Mouse (Mus musculus): Measurements from ENCODE around the gene Rps18.
A peak's percentile ranks its signal among the peaks of the same experiment; 100 is the strongest.

Gene Rps18

GRCm38 (mm10) chr17:33924577-33925283 lies 31.1 kb downstream of the Rps18 start:
- no peak for DNase-seq (ENCODE audit: low spot score in 2 of 2)

DNA sequence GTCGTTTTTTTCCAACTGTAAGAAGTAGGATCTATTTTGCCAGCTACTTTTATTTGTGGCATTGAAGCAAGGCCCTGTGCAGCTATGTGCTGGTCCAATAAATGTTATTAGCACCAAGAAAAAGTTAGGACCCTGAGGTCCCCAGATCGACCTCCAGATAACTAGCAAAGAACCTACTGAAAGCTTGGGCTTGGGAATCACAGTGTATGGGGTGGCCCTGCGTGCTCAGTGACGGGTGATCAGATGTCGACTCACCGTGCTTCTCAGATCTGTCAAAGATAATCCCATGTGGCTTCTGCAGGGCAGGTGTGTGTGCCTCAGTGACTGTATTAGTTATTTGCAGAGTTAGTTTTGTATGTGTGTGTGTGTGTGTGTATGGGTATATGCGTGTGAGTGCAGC lies 34.4 kb downstream of the Rps18 start:
- DNase-seq (ENCODE audit: low spot score in 2 of 2): no peak

DNA sequence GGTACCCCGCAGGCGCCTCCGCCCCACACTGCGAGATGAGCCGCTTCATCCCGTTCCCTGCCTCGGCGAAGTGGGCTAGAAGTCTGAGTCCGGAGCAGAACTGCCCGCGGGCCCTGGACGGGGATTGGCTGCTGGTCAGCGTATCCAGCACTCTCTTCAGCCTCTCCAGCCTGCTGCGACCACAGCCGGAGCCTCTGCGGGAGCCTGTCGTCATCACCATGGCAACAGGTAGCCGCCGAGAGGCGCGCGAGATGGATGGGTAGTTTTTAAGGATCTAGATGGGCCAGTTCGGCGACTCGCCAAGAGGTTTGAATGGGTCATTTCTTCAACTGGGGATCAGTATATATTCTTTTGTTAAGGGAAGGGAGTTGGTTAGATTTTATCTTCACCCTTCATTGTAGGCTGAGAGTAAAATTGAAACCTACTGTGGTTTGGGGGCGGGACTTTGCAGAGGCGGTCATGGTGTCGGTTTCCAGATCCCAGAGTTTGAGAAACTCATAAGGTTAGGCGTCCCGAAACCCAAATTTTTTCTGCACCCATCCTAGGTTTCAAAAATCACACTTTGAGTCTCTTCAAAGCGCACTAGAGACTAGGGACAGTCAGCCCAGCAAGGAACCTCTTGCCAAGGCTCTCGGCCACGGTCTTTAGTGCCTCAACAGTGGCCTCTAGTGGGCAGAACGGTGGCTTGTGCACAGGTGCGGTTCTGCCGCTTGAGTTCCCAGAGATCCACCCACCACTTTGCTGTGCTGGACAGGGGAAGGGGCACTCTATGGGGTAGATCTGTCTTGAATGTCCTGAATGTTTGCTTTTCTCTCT lies 35.3 kb downstream of the Rps18 start:
- DNase-seq (ENCODE audit: low spot score in 2 of 2): peak; percentile 88 to 92

- DNase-seq (ENCODE audit: low spot score in 2 of 2): peak; percentile 59 to 65
Measured at GRCm38 (mm10) chr17:33919351-33920281, 36.2 kb downstream of the Rps18 start.

DNA sequence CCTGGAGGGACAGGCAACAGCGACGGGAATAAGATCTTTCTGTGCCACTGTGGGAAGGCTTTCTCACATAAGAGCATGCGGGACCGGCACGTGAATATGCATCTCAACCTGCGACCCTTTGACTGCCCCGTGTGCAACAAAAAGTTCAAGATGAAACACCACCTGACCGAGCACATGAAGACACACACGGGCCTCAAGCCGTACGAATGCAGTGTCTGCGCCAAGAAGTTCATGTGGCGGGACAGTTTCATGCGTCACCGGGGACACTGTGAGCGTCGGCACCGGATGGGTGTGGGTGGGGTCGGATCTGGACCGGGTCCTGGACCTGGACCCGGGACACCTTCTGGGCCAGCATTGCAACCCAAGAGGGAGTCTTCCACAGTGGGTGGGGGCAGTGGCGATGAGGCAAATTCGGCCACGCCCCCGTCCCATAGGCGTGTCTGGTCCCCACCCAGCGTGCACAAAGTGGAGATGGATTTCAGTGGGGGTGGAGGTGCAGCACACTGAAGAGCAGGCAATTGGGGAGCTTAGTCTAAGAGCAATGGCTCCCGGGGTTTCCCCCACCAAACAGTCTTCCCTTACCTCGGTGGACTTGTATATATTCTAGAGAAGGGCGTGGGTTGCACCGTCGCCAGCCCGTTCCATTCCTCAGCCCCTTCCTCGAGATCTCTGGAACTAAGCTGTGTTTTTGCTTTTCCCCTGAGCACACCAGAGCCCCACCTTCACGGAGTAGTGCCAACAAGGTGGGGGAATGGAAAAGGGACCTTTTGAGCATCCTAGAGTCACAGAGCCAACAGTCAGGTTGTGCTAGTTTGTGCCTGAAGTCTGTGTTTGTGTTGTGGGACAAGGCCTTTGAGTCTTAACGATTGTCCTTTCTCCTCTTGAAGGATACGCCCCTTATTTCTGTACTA lies 37.3 kb downstream of the Rps18 start:
- DNase-seq (ENCODE audit: low spot score in 2 of 2): peak; percentile 33 to 46

DNA sequence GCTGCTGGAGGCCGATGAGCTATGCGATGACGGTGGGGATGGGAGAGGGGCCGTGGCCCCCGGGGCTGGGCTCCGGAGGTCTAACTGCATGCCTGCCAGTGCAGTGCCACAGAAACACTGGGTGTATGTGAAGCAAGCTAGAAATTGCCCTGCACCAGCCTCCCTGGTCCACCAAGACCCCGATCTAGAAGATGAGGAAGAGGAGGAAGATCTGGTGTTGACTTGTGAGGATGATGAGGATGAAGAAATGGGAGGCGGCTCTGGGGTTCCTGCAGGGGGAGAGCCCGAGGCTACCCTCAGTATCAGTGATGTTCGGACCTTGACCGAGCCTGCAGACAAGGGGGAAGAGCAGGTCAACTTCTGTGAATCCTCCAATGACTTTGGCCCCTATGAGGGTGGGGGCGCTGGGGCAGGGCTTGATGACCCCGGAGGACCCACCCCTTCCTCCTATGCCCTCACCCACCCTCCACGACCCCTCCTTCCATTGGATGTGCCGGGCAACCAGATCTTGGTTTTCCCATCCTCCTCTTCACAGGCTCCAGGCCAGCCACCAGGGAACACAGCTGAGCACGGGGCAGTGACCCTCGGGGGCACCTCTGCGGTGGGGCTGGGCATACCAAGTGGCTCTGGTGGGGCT lies 38.0 kb downstream of the Rps18 start:
- DNase-seq (ENCODE audit: low spot score in 2 of 2): peak in 1 of 2 experiments; percentile 43

DNA sequence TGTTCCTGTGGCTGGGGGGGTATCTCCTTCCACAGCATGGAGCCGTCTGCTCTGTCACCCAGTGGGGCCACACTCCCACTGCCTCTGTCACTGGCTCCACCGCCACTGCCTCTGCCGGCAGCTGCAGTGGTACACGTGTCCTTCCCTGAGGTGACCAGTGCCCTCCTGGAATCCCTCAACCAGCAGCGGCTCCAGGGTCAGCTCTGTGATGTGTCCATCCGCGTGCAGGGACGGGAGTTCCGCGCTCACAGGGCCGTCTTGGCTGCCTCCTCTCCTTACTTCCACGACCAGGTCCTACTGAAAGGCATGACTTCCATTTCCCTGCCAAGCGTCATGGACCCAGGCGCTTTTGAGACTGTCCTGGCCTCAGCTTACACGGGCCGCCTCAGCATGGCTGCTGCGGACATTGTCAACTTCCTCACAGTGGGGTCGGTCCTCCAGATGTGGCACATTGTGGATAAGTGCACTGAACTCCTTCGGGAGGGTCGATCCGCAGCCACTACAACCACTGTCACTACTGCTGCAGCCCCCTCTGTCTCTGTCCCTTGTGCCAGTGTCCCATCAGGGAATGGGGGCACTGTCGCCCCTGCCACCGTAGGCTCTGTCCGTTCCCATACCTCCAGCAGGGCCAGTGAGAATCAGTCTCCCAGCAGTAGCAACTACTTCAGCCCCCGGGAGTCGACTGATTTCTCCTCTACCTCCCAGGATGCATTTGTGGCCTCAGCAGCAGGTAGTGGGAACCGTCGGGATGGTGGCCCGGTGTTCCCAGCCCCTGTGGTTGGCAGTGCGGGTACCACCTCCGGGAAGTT lies 38.8 kb downstream of the Rps18 start:
- peak in 1 of 2 experiments; percentile 60 for DNase-seq (ENCODE audit: low spot score in 2 of 2)

DNA sequence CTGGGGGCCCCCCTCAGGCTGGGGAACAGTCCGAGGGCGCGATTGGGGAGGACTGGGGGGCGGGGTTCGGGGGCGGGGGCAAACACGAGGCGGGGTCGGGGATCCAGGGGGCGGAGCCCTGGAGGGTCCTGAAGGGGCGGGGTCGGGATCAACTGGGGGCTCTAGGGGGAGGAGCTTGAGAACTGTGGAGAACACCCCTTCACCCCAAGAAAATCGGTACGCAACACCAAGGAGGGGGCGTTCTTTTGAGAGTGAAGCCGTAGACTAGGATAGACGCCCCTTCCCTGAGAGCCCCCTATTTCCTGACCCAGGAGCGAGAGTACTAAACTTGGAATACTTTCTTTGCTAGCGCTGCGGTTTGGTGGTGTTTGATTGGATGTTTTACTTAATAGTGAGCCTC lies 39.5 kb downstream of the Rps18 start:
- DNase-seq (ENCODE audit: low spot score in 2 of 2): peak in 1 of 2 experiments; percentile 67

DNA sequence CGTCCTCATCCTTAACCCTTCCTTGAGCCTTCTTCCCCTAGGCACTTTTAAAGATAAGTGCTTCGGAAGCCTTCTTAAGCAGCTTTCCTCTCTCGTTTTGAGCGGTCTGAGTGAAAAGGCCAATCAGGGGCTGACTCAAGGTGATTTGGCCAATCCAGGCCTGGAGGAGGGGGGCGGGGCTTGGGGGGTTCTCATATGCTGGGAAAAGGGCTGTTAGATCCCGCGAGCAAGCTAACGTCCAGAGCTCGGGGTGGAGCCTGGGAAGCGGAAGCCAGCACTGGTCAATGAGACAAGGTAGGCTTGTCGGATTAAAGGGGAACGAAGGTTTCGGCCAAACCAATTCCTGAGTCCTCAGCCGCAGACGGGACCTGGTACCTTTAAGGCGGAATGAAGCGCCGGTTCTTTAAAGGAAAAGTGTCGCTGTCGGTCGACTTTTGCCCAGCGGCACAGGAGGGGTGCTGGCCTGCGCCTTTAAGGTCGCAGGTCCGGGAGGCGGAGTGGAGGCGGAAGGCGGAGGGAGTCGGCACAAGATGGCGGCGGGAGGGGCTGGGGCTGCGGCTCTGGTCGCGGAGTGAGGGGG lies 40.0 kb downstream of the Rps18 start, which contains the start of the genes Tapbp and Zbtb22:
Gene Tapbp, plus strand, starts transcription at position 229 of the 580 bp plus-strand sequence.
Gene Zbtb22, plus strand, starts transcription at position 234 of the 580 bp plus-strand sequence.
- DNase-seq (ENCODE audit: low spot score in 2 of 2): peak; percentile 97 to 98

- peak in 1 of 2 experiments; percentile 51 for DNase-seq (ENCODE audit: low spot score in 2 of 2)
Measured at GRCm38 (mm10) chr17:33914969-33915391, 40.8 kb downstream of the Rps18 start.

- peak in 1 of 2 experiments; percentile 30 for DNase-seq (ENCODE audit: low spot score in 2 of 2)
Measured at GRCm38 (mm10) chr17:33913905-33914304, 41.9 kb downstream of the Rps18 start.

DNA sequence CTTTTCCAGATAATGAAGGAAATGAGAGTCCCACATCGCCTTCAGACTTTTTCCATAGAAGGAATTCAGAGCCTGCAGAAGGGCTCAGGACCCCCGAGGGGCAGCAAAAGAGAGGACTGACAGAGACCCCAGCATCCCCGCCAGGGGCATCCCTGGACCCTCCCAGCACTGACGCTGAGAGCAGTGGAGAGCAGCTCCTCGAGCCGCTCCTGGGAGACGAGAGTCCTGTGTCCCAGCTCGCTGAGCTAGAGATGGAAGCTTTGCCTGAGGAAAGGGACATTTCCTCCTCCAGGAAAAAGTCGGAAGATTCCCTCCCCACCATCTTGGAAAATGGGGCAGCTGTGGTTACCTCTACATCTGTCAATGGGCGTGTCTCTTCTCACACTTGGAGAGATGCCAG lies 42.5 kb downstream of the Rps18 start:
- DNase-seq (ENCODE audit: low spot score in 2 of 2): peak in 1 of 2 experiments; percentile 24

- DNase-seq (ENCODE audit: low spot score in 2 of 2): peak in 1 of 2 experiments; percentile 50
Measured at GRCm38 (mm10) chr17:33911813-33912414, 43.9 kb downstream of the Rps18 start.

DNA sequence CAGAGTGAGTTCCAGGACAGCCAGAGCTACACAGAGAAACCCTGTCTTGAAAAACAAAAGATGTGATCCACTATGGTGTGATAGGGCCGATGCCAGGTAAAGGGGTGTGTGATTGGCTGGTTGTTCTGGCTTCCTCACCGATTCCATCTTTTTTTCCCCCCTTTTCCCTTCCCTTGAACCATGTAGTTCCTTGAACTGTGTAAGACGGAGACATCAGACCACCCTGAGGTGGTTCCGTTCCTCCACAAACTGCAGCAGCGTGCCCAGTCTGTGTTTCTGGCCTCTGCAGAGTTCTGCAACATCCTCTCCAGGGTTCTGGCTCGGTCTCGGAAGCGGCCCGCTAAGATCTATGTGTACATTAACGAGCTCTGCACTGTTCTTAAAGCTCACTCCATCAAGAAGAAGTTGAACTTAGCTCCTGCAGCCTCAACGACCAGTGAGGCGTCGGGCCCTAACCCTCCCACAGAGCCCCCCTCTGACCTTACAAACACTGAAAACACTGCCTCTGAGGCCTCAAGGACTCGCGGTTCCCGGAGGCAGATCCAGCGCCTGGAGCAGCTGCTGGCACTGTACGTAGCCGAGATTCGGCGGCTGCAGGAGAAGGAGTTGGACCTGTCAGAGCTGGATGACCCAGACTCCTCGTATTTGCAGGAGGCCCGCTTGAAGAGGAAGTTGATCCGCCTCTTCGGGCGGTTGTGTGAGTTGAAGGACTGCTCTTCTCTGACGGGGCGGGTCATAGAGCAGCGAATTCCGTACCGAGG lies 44.6 kb downstream of the Rps18 start:
- peak; percentile 25 to 48 for DNase-seq (ENCODE audit: low spot score in 2 of 2)

- DNase-seq (ENCODE audit: low spot score in 2 of 2): peak in 1 of 2 experiments; percentile 20
Measured at GRCm38 (mm10) chr17:33910346-33911051, 45.3 kb downstream of the Rps18 start.

DNA sequence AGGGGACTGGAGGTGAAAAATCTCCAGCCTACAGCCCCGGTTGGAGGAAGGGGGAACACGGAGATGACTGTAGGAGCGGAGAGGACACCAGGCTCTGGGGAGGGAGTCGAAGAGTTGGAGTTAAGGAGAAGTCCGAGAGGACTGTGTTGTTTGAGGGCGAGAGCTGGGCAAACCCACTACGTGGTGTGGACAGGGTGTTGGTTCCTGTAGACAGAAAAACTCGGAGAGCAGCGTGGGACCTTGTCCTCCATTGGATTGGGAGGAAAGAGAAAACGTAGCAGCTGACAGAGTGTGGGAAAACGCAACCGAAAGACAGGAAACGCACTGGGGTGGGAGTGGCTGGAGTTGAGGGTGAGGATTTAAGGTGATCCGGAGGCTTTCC lies 45.9 kb downstream of the Rps18 start:
- DNase-seq (ENCODE audit: low spot score in 2 of 2): peak; percentile 50 to 72
